Mouse (Mus musculus) forebrain, embryonic 12.5 days (tissue): Measurements from ENCODE around the gene Heca. TPM values are rescaled to one million over a fixed set of nuclear protein-coding genes. Genes with fewer than 3 reads are reported as not detected.
A peak's percentile ranks its signal among the peaks of the same experiment; 100 is the strongest.
"Not testable (repeated sequence)": the region's sequence is repeated elsewhere in the genome, so short reads cannot be mapped to it uniquely, and the experiment has no call there.

Source experiments
- ATAC-seq: fragments of 200-750 bp; cut with Nextera tagmentation; 2 replicates; pipeline ENCODE4 v1.8.0; 2017; ENCODE audit warnings: moderate TSS enrichment; ENCODE audit not compliant: low FRiP score
- H3K27ac ChIP-seq: fragments of 300-500 bp; sonication (generic); 2 replicates; pipeline ENCODE4 v1.5.1; 2016; ENCODE audit warnings: mild to moderate bottlenecking
- H3K27me3 ChIP-seq: fragments of 300-500 bp; sonication (generic); 2 replicates; pipeline ENCODE4 v1.6.1; 2016; ENCODE audit warnings: mild to moderate bottlenecking
- H3K36me3 ChIP-seq: fragments of 300-500 bp; sonication (generic); replicated peaks from 2 replicates; pipeline ENCODE4 v1.6.1; 2016; ENCODE audit warnings: mild to moderate bottlenecking
- H3K4me1 ChIP-seq: fragments of 300-500 bp; sonication (generic); 2 replicates; pipeline ENCODE4 v1.6.1; 2016
- H3K4me2 ChIP-seq: fragments of 300-500 bp; sonication (generic); 2 replicates; pipeline ENCODE4 v1.6.1; 2016; ENCODE audit warnings: mild to moderate bottlenecking, moderate library complexity
- H3K4me3 ChIP-seq: fragments of 300-500 bp; sonication (generic); replicated peaks from 2 replicates; pipeline ENCODE4 v1.5.1; 2016; ENCODE audit warnings: mild to moderate bottlenecking
- H3K9ac ChIP-seq: fragments of 300-500 bp; sonication (generic); 2 replicates; pipeline ENCODE4 v1.6.1; 2016; ENCODE audit warnings: mild to moderate bottlenecking
- H3K9me3 ChIP-seq: fragments of 300-500 bp; sonication (generic); 2 replicates; pipeline ENCODE4 v1.6.1; 2016
- WGBS: fragments of 180-500 bp; shearing (Covaris S2); methylation state at CpG from one replicate; pipeline ENCODE4 v1.1.7; 2016; 5-methylcytosine and 5-hydroxymethylcytosine counted together
- polyA plus RNA-seq: library from polyadenylated mRNA; unstranded; fragments of >200 nt; fragmentation: Nextera tagmentation; extraction: Ambion mirVana; gene quantifications from 2 replicates; pipeline ENCODE4 v1.2.1, GENCODE M21; 2016

Gene Heca
- polyA plus RNA-seq, 1 experiment from 2014 or later, result 5.7 TPM

DNA sequence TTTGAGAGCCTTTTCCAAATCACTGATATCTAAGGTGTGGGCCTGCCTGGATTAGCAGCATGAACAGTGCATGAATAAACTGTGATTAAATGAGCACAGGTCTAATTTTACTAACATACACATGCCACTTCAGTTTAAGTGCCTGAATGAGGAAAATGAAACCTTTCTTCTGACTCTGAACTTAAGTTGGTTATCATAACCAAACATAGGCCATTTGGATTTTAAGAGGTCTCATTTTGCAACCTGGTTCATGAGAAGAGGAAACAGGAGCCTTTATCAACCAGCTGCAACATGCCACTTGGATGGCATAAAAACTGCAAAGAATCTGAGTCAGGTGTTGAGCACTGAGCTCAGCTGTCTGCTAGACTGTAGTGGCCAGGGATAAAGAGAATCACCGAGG is 16.7 kb downstream of the Heca start:
- no peak overlapping the region for H3K4me3 ChIP-seq
- H3K36me3 ChIP-seq, result no peaks in the 10 kb centered on the region
- H3K9ac ChIP-seq, result no peak overlapping the region
- peak overlapping the region; percentile 6; the same call in 1 of the 2 replicates for H3K27ac ChIP-seq
- no peak for ATAC-seq
- no peaks in the 10 kb centered on the region for H3K27me3 ChIP-seq
- H3K4me1 ChIP-seq, result peaks cover 11% of the 10 kb centered on the region
- no peak overlapping the region for H3K4me2 ChIP-seq
- 87% methylated on average over 1 of the region's 1 CpGs for WGBS
- no peaks in the 10 kb centered on the region for H3K9me3 ChIP-seq

- no peaks in the 10 kb centered on the region for H3K9me3 ChIP-seq
- no peak overlapping the region for H3K9ac ChIP-seq
- WGBS, result 79% methylated on average over 6 of the region's 6 CpGs
- no peak overlapping the region for H3K4me3 ChIP-seq
- H3K27ac ChIP-seq, result peak overlapping the region; percentile 6; the same call in 1 of the 2 replicates
- H3K4me1 ChIP-seq, result peaks cover 11% of the 10 kb centered on the region
- no peaks in the 10 kb centered on the region for H3K27me3 ChIP-seq
- H3K36me3 ChIP-seq, result no peaks in the 10 kb centered on the region
- no peak overlapping the region for H3K4me2 ChIP-seq
- ATAC-seq, result no peak; the same call in 1 of the 2 replicates
These were observed 17.3 kb downstream of the Heca start for GRCm38 (mm10) chr10:17930445-17931083.

DNA sequence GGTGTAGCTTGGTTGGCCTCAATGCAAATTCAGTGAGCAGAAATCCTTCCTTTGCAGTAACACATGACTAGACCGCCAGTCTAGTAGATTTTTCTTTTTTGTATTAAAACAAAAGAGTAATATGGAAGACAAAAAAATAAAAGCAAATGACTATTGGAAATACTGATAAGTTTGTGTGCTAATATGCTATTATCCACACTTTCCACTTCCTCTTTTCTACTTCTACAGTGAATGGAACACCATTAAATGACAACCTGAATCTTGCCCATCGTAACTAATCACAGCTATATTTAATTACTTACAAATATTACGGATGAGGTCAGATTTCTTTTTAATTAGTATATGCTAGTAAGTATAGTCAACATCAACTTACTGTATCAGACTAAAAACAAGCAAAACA is 22.7 kb downstream of the Heca start:
- no peak for ATAC-seq
- no peak overlapping the region for H3K4me2 ChIP-seq
- no peaks in the 10 kb centered on the region for H3K4me1 ChIP-seq
- no peaks in the 10 kb centered on the region for H3K9me3 ChIP-seq
- no peaks in the 10 kb centered on the region for H3K36me3 ChIP-seq
- no peak overlapping the region for H3K4me3 ChIP-seq
- H3K9ac ChIP-seq, result no peak overlapping the region
- no peaks in the 10 kb centered on the region for H3K27me3 ChIP-seq
- WGBS, result 94% methylated on average over 3 of the region's 3 CpGs
- H3K27ac ChIP-seq, result no peak overlapping the region

GRCm38 (mm10) chr10:17924166-17924565 is 23.7 kb downstream of the Heca start:
- no peaks in the 10 kb centered on the region for H3K4me1 ChIP-seq
- 81% methylated on average over 3 of the region's 3 CpGs for WGBS
- H3K9me3 ChIP-seq, result no peaks in the 10 kb centered on the region
- H3K4me2 ChIP-seq, result no peak overlapping the region
- no peaks in the 10 kb centered on the region for H3K36me3 ChIP-seq
- no peaks in the 10 kb centered on the region for H3K27me3 ChIP-seq
- H3K27ac ChIP-seq, result no peak overlapping the region
- no peak overlapping the region for H3K4me3 ChIP-seq
- ATAC-seq, result no peak
- no peak overlapping the region for H3K9ac ChIP-seq

DNA sequence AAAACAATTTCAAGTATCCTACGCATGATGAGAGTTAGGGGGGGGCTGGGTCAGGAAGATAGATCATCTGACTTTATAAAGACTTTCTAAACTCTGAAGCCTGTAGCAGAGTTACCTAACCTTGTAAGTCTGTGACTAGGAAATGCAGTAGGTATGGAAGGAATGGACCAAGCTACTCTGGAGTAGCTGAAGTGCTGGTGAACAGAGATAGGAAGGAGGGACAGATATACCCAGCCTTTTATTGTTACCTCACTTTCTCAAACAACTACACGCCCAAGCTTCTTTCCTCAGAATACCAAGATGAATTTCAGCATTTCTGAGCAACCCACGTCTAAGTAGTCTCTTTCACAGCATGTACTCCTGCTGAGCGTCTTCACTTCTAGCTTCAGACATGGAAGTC is 26.5 kb downstream of the Heca start:
- no peak overlapping the region for H3K4me2 ChIP-seq
- no peaks in the 10 kb centered on the region for H3K9me3 ChIP-seq
- H3K27me3 ChIP-seq, result no peaks in the 10 kb centered on the region
- H3K4me1 ChIP-seq, result no peaks in the 10 kb centered on the region
- WGBS, result 73% methylated on average over 4 of the region's 4 CpGs
- H3K36me3 ChIP-seq, result no peaks in the 10 kb centered on the region
- no peak overlapping the region for H3K4me3 ChIP-seq
- H3K27ac ChIP-seq, result no peak overlapping the region
- ATAC-seq, result no peak
- H3K9ac ChIP-seq, result no peak overlapping the region

DNA sequence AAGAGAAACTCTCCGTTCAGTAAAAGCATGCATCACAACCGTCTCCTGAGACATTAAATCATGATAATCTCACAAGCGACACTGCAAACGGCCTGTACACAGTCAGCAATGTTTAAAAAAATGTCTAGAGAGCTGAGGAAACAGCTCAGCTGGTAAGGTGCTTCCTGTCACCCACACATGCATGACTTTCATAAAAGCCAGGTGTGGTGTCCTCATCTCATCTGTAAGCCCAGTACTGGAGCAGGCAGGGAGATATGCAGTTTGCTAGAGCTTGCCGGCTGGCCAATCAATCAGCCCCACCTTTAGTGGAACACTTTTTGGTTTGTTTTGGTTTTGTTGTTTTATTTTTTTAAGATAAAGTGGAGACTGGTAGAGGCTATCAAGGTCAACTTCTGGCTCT is 27.9 kb downstream of the Heca start:
- H3K4me3 ChIP-seq, result no peak overlapping the region
- no peak overlapping the region for H3K4me2 ChIP-seq
- H3K27ac ChIP-seq, result no peak overlapping the region
- H3K36me3 ChIP-seq, result peaks cover 8% of the 10 kb centered on the region
- no peak overlapping the region for H3K9ac ChIP-seq
- no peaks in the 10 kb centered on the region for H3K9me3 ChIP-seq
- 88% methylated on average over 5 of the region's 5 CpGs for WGBS
- H3K4me1 ChIP-seq, result no peaks in the 10 kb centered on the region
- ATAC-seq, result no peak
- no peaks in the 10 kb centered on the region for H3K27me3 ChIP-seq

DNA sequence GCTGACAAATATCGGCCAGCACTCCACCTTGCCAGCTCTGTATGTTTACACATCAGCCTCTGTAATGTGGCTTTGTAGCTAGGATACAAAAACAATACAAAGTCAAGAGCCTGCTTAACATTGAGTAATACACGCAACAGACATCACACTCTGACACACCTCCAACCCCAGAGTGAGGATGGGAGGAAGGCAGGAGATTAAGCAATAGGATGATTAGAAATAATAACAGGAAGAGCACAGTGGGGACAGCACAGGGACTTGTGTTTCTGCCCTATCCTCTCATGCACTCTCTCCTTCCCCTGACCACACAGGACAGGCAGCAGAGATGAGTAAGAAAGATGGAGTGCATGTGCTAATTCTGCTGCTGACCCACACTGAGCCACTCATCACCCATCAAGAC is 28.8 kb downstream of the Heca start:
- H3K9me3 ChIP-seq, result no peaks in the 10 kb centered on the region
- H3K4me2 ChIP-seq, result no peak overlapping the region
- WGBS, result 88% methylated on average over 2 of the region's 2 CpGs
- no peaks in the 10 kb centered on the region for H3K27me3 ChIP-seq
- no peak overlapping the region for H3K27ac ChIP-seq
- no peak for ATAC-seq
- no peak overlapping the region for H3K9ac ChIP-seq
- no peak overlapping the region for H3K4me3 ChIP-seq
- no peaks in the 10 kb centered on the region for H3K4me1 ChIP-seq
- H3K36me3 ChIP-seq, result peaks cover 12% of the 10 kb centered on the region

GRCm38 (mm10) chr10:17908731-17909130 is 39.1 kb downstream of the Heca start:
- Histone ChIP-seq H3K4me2 (no peak overlapping the region), H3K27ac (no peak overlapping the region), H3K4me1 (no peaks in the 10 kb centered on the region), H3K9me3 (no peaks in the 10 kb centered on the region), H3K9ac (no peak overlapping the region), H3K36me3 (0 out of 2 replicates have a peak, but pooled peaks cover 5% of the 10 kb centered on the region), H3K27me3 (no peaks in the 10 kb centered on the region), H3K4me3 (no peak overlapping the region)
- 88% methylated on average over 4 of the region's 4 CpGs for WGBS
- no peak for ATAC-seq

- not testable (repeated sequence) for H3K27me3 ChIP-seq, H3K4me2 ChIP-seq, H3K4me3 ChIP-seq, H3K27ac ChIP-seq, H3K9ac ChIP-seq, H3K9me3 ChIP-seq, H3K4me1 ChIP-seq, ATAC-seq
- WGBS, result 95% methylated on average over 3 of the region's 3 CpGs
- H3K36me3 ChIP-seq, result peaks cover 10% of the 10 kb centered on the region; the same call in 1 of the 2 replicates
These were observed 41.5 kb downstream of the Heca start for GRCm38 (mm10) chr10:17906405-17906804.

DNA sequence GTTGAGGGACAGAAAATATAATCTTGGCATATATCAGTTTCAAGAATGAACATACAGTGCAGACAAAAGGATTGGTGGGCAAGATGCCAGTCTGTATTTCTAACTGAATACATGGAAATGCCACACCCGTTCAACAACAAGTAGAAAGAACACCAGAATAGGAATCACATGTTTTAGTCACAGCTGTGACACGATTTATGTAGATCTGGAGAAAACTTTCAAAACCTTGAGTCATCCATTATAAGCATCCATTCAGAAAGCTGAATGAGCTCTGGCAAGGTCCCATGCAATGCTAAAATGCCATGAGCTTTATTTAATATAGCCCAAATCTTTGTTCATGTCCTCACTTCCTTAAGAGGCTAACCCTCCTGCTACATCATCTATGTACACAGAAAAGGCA is 44.4 kb downstream of the Heca start:
- H3K4me3 ChIP-seq, result no peak overlapping the region
- no peak overlapping the region for H3K4me2 ChIP-seq
- ATAC-seq, result no peak
- no peak overlapping the region for H3K27ac ChIP-seq
- no peaks in the 10 kb centered on the region for H3K27me3 ChIP-seq
- 87% methylated on average over 2 of the region's 2 CpGs for WGBS
- no peaks in the 10 kb centered on the region for H3K9me3 ChIP-seq
- no peak overlapping the region for H3K9ac ChIP-seq
- no peaks in the 10 kb centered on the region for H3K4me1 ChIP-seq
- peaks cover 10% of the 10 kb centered on the region; the same call in 1 of the 2 replicates for H3K36me3 ChIP-seq

DNA sequence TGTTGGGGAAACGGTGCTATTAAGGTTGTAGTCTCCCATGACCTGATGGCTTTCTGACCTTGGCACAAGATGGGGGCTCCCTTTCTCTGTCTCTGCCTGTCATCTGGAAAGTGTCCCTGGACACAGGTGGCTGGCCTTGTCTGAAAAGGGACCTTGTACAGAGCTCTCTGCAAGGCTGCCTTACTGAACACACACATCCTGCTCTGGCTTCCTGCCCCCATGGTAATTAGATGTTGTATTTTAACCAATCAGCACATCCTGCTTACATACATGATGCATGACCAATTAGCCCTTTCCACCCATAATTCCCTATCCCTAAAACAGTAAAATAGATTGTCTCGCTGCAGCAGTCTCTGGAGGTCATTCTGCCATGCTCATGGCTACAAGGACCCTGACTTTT is 67.1 kb downstream of the Heca start:
- WGBS, result 86% methylated on average over 2 of the region's 2 CpGs
- H3K4me2 ChIP-seq, result no peak overlapping the region
- H3K27ac ChIP-seq, result no peak overlapping the region
- no peak overlapping the region for H3K9ac ChIP-seq
- H3K36me3 ChIP-seq, result no peaks in the 10 kb centered on the region
- H3K27me3 ChIP-seq, result no peaks in the 10 kb centered on the region
- no peak overlapping the region for H3K4me3 ChIP-seq
- peaks cover 4% of the 10 kb centered on the region; the same call in 1 of the 2 replicates for H3K4me1 ChIP-seq
- no peak for ATAC-seq
- no peaks in the 10 kb centered on the region for H3K9me3 ChIP-seq

DNA sequence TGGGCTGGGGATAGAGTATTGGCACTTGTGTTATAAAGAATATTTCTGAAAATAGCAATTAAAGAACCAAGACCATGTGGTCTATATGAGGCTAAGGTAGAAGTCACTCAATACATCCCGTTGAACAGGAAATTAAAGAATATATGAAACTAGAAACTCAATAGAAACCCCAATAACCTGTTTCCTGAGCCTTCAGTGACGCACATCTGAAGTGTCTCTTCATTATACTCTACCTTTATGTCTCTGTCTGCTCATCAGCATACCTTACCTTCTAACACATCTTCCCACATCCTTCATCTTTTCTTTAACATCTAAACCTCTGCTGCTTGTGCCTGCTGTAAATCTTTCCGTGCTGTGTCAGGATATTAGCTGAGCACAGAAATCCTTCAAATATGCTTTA is 67.8 kb downstream of the Heca start:
- H3K36me3 ChIP-seq, result no peaks in the 10 kb centered on the region
- no peaks in the 10 kb centered on the region for H3K9me3 ChIP-seq
- H3K27ac ChIP-seq, result no peak overlapping the region
- peaks cover 4% of the 10 kb centered on the region; the same call in 1 of the 2 replicates for H3K4me1 ChIP-seq
- H3K4me3 ChIP-seq, result no peak overlapping the region
- no peak for ATAC-seq
- 92% methylated on average over 3 of the region's 3 CpGs for WGBS
- no peak overlapping the region for H3K9ac ChIP-seq
- H3K27me3 ChIP-seq, result no peaks in the 10 kb centered on the region
- no peak overlapping the region for H3K4me2 ChIP-seq
